Mouse (Mus musculus): ENCODE data around the gene Serpinb1b.

- TF ChIP-seq CTCF (IDR thresholded peaks at IDR 0.05; ENCODE audit: low read depth, low read length), result no peak
- TF ChIP-seq POLR2A (IDR thresholded peaks at IDR 0.05; ENCODE audit: insufficient read depth, low read length), result no peak
- no peak for TF ChIP-seq EP300 (IDR thresholded peaks at IDR 0.05; ENCODE audit: insufficient read depth, low read depth, low read length)
Measured at GRCm38 (mm10) chr13:33085695-33086432, 7.5 kb downstream of the Serpinb1b start.
